Mouse (Mus musculus) 3134 (cell line): ENCODE results near the gene Cdc42ep5.
A peak's percentile ranks its signal among the peaks of the same experiment; 100 is the strongest.
"Not testable (repeated sequence)": the region's sequence is repeated elsewhere in the genome, so short reads cannot be mapped to it uniquely, and the experiment has no call there.

Experiments used
- DNase-seq: peaks from one replicate; pipeline ENCODE4 v3.0.0-alpha.2; 2011; ENCODE audit warnings: low spot score; ENCODE audit not compliant: insufficient read length; ENCODE audit errors: extremely low read depth

Gene Cdc42ep5

GRCm38 (mm10) chr7:4164090-4164910 is at the start of gene Cdc42ep5:
Cdc42ep5 (minus strand) TSS chr7:4164860.
- DNase-seq, result peak; percentile 69

DNA sequence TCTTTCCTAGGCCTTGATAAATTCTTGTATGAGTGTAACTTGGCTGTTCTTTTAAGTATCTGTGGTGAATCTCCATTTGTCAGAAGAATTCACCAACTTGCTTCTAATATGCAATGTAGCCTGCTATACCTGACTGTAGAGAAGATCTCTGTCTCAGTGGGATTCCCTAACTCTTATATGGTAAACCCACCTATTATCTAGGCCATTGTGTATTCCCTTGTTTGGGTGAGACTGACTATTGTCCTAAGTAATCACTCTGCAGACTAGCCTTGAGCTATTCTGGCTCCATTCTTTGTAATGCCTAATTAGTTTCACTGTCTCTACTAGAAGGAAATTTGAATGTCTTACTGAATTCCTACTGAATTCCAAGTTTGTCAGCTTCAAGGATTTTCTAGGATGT is 48.8 kb upstream of the Cdc42ep5 start:
- DNase-seq, result not testable (repeated sequence)

DNA sequence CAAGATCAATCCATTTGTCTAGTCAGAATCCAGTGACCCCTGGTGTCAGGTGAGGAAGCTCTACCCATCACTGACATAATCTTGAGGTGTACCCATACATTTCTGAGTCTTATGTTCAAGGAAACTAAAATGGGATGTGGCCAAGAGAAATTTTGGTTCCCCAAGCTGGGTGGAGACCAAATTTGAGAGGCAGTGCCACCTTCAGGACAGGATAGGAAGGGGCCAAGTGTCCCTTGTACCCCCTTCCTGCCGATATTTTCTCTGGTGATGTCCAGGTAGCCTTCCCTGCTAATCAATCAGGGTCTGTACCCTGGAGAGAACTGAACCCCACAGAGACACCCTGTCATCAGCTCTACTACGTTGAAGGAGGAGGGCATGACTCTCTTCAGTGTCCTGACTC is 44.0 kb upstream of the Cdc42ep5 start:
- DNase-seq, result no peak

DNA sequence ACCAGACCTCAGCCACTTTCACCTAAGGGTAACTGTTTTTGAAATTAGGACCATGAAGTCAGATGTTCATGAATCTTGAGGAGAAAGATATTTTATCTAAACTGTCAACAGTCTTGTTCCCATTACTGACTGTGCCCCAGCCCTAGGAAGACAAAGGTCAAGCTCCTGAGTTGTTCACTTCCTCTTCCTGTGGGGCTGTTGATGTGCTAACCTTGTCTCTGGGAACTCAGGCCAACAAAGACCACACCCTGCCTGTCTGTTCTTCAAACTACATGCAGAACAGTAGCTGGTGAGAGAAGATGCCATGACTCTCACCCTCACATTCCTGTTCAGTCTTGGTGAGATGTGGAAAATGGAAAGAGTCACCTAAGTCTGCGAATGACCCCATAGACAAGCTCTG is 42.5 kb upstream of the Cdc42ep5 start:
- no peak for DNase-seq

GRCm38 (mm10) chr7:4178438-4178837 is 13.8 kb upstream of the Cdc42ep5 start:
- DNase-seq, result no peak

DNA sequence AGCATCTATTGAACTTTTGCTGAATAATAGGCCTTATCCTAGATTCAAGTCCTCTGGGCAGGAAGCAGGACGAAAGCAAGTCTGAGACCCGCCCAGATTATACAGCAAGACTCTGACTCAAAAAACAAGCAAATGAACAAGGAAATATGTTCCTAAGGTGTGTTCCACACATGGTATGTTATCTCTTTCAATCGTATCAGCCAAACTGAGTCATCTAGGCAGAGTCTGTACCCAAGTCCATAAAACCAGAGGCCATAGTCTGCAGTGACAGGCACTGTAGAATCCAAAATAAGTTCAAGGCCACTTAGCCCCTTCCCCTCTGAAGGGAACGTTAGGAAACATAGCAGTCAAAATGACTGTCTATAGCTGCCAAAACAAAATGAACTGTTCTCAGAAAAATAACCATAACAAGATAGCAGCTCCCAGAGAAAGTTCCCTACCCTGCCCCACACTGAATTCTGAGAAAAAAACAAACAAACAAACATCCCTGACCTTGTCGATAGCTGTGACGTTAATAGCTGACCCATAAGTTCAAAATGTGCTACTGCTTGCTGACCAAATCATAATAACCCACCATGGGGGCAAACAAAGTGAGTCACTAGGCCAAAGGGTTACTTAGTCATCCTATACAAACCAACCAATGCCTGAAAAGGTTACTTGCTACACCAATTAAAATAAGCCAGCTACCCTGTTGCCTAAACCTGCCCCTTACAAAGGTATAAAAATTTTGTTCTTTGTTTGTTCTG is 5.7 kb upstream of the Cdc42ep5 start:
- DNase-seq, result no peak

DNA sequence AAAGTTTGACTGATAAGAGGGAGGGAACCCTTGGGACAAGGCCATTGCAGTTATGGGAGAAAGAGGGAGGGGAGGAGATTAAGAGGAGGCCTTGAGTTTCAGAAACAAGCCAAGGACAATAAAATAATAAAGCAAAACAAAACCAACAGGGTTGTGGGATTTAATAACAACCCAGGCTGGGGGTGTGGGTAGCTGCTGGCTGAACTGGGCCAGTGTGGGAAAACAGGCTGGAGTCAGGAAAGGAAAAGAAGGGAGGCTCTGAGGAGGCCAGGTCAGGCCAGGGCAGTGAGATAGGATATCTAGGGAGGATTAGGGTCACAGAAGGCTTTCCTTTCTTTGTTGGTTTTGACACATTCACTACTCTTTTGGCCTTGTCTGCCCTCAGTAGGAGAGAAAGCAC is 2.4 kb upstream of the Cdc42ep5 start:
- no peak for DNase-seq

DNA sequence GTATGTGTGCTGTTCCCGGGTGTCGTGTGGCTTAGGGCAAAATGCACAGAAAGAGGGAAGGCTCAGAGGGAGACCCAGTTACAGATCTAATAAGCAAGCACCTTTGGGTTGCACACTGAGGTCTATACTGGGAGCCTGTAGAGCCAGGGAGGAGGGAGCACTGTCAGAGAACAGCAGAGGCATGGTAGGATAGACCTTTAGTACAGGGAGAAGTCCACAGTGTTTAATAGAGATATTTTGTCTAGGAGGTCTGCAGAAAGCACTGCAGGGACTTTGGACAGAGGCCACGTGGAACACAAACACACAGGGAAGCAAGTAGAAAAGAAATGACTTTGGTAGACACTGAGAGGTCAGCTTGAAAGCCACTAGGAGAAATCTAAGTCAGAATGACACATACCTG is 626 bp upstream of the Cdc42ep5 start:
- DNase-seq, result no peak

DNA sequence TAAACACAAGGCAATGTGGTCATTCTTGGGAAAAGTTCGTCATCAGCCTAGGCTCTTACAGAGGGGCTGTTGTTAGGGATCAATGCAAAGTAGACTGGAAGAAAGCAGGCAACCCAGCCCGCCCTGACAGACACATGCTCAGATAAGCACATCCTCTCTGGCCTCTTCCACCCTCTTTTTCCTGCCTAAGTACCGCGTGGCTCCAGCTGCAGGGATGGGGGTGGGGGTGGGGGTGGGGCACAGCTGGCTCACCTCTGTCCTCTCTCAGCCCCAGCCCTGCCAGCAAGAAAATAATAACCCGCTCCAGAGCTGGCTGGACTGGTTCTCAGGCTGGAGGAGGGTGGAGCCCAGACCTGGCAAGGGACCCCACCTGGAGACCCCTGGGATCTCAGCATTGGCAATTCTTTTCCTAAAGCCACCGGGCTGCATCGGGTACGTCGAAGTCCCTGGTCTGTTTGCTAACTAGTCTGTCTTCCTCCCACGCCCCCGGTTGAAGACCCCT is 1.0 kb downstream of the Cdc42ep5 start:
- DNase-seq, result no peak

DNA sequence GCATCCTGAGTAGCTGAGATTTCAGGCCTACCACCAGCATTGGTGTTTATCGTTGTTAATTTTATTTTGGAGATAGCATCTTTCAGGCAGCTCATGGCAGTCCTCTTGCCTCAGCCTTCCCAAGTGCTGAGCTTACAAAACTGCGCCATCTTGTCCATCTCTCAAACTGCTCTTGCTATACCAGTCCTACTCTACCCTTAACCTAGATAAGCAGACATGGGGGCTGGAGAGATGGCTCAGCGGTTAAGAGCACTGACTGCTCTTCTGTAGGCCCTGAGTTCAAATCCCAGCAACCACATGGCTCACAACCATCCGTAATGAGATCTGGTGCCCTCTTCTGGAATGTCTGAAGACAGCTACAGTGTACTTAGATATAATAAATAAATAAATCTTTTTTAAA is 3.1 kb downstream of the Cdc42ep5 start:
- DNase-seq, result not testable (repeated sequence)

GRCm38 (mm10) chr7:4154976-4155375 is 9.7 kb downstream of the Cdc42ep5 start:
- DNase-seq, result no peak

DNA sequence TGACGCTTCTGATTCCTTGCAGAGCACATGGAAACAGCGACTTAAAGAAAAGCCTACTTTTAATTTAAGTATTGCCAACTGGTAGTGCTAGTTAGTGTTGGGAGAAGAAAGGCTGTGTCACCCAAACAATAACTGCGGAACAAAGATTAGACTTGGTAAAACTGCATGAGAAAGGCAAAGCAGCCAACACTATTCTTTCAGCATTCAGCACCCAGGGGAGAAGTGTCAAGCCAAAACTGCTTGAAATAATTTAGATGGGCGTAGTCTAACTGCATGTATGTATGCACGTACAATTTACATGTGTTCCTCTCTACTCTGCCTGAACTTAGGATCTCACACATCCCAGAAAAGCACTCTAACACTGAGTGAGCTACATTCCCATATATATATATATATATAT is 10.3 kb downstream of the Cdc42ep5 start:
- no peak for DNase-seq

DNA sequence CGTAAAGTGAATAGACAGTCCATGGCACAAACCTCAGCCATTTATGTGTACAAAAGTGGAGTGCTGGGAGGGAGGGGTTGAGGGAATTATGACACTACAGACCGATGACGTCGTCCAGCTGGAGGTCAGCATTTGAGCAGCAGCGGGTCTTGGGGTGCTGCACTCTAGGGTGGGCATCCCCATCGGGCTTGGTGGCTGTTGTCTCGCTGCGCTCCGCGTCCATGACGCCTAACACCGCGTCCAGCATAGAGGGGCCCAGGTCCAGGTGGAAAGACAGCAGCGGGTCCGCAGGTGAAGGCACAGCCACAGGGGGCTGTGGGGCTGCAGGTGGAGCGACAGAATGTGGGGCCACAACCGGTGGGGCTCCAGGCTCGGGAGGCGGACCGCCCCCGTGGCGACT is 13.4 kb downstream of the Cdc42ep5 start:
- DNase-seq, result no peak

DNA sequence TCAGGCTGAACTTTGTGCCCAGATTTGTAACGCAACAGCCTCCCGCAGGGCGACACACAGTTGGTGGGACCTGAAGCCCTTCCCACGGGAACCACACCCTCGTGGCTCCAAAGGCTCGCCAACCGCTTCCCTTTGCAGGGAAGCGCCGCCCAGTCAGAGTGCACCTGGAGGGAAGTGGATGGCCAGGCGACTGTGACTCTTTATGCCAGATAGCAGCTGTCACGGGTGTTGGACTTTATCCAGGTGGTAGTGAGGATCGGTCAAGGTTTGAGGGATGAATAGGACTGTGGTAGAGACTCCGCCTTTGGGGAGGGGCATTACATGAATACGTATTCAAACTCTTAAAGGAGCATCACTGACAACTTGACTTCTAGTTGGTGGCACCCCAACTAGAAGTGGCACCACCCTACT is 13.8 kb downstream of the Cdc42ep5 start:
- DNase-seq, result peak; percentile 50

DNA sequence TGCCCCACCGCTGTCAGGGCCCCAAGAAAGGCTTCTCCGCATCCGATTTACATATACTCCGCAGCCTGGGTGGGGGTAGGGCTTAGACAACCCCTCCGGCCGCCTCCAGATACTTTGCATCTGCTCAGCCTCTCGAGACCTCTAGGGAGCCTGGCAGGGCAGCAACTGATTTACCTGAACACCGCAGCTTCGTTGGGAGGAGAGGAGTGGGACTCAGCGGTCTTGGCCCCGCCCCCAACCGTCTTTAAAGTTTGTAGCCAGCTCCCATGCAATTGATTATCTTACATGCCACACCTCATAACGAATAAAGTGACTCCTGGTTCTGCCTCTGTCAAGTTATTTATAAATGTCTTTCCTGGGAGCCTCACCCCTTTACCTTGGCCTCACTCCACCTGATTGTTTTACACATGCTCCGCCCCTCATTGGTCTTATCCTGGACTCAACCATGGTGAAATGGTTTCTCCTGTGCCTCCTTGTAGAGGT is 14.6 kb downstream of the Cdc42ep5 start, which contains the start of gene Leng9:
TSS of gene Leng9 (minus strand) at position 316 of the 483 bp plus-strand sequence.
- DNase-seq, result no peak

DNA sequence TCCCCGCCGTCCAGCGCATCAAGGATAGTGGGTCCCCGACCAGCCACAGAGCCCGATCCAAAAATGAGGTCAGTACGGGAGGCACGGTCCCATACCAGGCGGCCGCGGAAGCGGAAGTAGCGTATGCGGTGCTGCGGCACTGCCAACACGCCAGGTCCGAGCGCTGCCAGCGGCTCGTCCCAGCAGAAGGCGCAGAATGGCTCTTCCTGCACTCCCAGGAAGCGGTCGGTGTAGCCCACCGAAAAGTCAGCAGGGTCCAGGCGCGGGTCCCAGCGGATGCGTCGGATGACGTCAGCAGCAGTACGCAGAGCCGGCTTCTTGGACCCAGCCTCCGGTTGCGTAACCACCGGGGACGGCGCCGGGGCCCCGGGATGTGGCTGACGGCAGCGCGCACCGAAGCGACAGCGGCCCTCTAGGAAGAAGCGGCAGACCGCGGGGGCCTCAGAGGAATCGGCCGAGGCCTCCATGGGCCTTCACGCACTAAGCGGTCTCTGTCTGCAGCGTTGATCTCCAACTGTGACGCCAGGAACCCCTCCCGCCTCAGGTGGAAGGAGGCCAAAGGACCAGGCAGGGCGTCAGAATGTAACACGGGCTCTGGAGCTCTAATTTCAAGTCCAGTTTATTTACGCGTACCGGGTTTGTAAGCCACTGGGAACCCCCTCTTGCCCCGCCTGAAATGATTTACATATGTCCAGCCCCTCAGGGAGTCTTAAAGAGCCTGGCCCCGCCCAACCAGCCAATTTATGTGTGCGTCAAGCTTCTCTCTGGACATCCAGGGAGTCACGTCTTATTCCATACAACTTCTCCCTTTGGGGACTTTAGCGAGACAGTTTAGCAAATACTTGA is 15.2 kb downstream of the Cdc42ep5 start:
- DNase-seq, result peak; percentile 87

DNA sequence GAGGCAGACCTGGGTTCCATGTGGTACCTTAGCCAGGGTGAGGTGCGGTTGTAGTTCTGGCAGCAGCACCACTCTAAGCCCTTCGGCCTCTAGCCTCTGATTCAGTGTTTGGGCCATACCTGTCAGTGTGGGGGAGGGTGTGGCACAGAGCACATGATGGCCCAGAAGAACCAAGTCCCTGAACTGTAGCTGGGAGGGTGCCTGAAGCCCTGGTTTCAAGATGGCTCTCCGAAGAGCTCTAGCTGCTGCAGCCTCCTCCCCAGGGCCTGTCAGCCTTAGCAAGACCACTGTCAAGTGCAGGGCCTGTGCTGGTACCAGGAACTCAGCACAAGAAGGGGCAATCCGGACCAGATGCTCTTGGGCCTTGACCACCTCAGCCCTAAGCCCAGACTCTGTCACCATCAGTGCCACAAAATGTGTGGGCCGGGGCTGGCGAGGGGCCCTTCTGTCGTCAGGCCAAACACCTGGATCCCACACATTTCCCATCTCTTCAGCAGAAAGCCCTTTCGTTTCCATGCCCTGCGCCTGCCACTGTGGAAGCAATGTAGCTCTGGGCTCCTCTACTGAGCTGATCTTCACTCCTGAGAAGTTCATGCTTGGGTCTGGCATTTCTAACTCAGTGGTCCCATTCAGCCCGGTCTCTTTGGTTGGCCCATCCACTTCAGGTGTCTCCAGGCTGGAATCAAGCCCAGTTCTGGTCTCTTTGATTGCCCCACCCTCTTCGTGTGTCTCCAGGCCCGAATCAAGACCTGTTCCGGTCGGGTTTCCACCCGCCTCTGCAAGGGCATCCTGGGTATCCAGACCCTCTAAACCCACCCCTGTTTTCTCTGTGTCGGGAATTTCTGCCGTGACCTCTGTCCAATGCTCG is 16.1 kb downstream of the Cdc42ep5 start:
- DNase-seq, result peak; percentile 51

DNA sequence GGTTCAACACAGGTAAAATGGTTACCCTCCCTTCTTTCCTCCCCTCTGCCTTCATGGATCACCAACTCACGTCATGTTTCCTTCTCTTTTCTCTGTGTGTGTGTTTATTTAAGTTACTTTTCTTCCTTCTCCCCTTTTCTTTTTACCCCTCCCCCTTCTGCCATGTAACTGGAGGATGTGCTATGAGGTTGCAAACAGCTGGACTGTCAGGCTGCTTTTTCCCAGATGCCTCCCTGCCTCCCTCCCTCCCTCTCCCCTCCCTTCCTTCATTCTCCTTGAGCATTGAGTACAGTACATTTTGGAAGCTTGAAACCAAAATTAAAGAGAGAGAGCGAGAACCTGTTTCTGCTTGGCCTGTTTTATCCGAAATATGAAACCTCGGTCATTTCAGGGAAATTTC is 16.8 kb downstream of the Cdc42ep5 start:
- DNase-seq, result no peak

- DNase-seq, result no peak
Measured at GRCm38 (mm10) chr7:4147371-4147770, 17.3 kb downstream of the Cdc42ep5 start.
